Mouse (Mus musculus) heart, postnatal 0 days (tissue): ENCODE measurements around the gene Oas1a.

Experiments
- CTCF ChIP-seq: IDR thresholded peaks from 2 replicates; pipeline ENCODE4 v1.5.1; 2016; ENCODE audit warnings: antibody characterized with exemption, control low read depth, low read depth
- EP300 ChIP-seq: IDR thresholded peaks from 2 replicates; pipeline ENCODE4 v1.6.1; 2016; ENCODE audit warnings: antibody characterized with exemption, low read depth

GRCm38 (mm10) chr5:120927036-120927435, 19.7 kb upstream of the Oas1a start:
- TF ChIP-seq CTCF (peak; percentile 43), EP300 (no peak)
